Mouse (Mus musculus): ENCODE data around the gene Fbxo34.

- TF ChIP-seq CTCF (IDR thresholded peaks at IDR 0.05; ENCODE audit: borderline replicate concordance, extremely low read depth, insufficient read depth, insufficient read length): no peak
- TF ChIP-seq POLR2A (IDR thresholded peaks at IDR 0.05; ENCODE audit: borderline replicate concordance, extremely low read depth, insufficient read depth, insufficient read length, poor library complexity, severe bottlenecking): no peak
Observed at GRCm38 (mm10) chr14:47534176-47534525, 83.9 kb downstream of the Fbxo34 start.
